Mouse (Mus musculus) lung, embryonic 14.5 days (tissue): ENCODE data around the gene Sirpa. TPM values are rescaled to one million over a fixed set of nuclear protein-coding genes. Genes with fewer than 3 reads are reported as not detected.

Experiments used
- ATAC-seq: fragments of 200-750 bp; cut with Nextera tagmentation; 2 replicates; pipeline ENCODE4 v1.8.0; 2017; ENCODE audit warnings: mild to moderate bottlenecking, moderate TSS enrichment, moderate library complexity; ENCODE audit not compliant: insufficient read depth
- DNase-seq: peaks from one replicate; pipeline ENCODE4 v3.0.0-alpha.2; 2015
- H3K27ac ChIP-seq: fragments of 300-500 bp; sonication (generic); 2 replicates; pipeline ENCODE4 v1.5.1; 2014; ENCODE audit warnings: low read depth, mild to moderate bottlenecking, moderate library complexity
- H3K27me3 ChIP-seq: fragments of 300-500 bp; sonication (generic); 2 replicates; pipeline ENCODE4 v1.6.1; 2014; ENCODE audit warnings: low read length, control low read depth; ENCODE audit not compliant: insufficient read depth
- H3K36me3 ChIP-seq: fragments of 300-500 bp; sonication (generic); 2 replicates; pipeline ENCODE4 v1.6.1; 2014; ENCODE audit warnings: control low read depth; ENCODE audit not compliant: insufficient read depth
- H3K4me1 ChIP-seq: fragments of 300-500 bp; sonication (generic); 2 replicates; pipeline ENCODE4 v1.6.1; 2014; ENCODE audit warnings: antibody characterized with exemption, control low read depth; ENCODE audit not compliant: insufficient read depth
- H3K4me2 ChIP-seq: fragments of 300-500 bp; sonication (generic); 2 replicates; pipeline ENCODE4 v1.6.1; 2014; ENCODE audit warnings: mild to moderate bottlenecking
- H3K4me3 ChIP-seq: fragments of 300-500 bp; sonication (generic); 2 replicates; pipeline ENCODE4 v1.5.1; 2014; ENCODE audit warnings: low read depth, low read length
- H3K9ac ChIP-seq: fragments of 300-500 bp; sonication (generic); 2 replicates; pipeline ENCODE4 v1.6.1; 2014
- H3K9me3 ChIP-seq: fragments of 300-500 bp; sonication (generic); 2 replicates; pipeline ENCODE4 v1.6.1; 2016; ENCODE audit warnings: low read depth, low read length, control low read depth
- CTCF ChIP-seq: IDR thresholded peaks from 2 replicates; pipeline ENCODE4 v1.5.1; 2016; ENCODE audit warnings: antibody characterized with exemption, low read depth
- WGBS: fragments of 180-500 bp; shearing (Covaris S2); extraction: QIAGEN DNeasy Blood & Tissue Kit; methylation state at CpG from one replicate; pipeline ENCODE4 v1.1.7; 2014; 5-methylcytosine and 5-hydroxymethylcytosine counted together
- polyA plus RNA-seq: library from polyadenylated mRNA; unstranded; fragments of >200 nt; fragmentation: Nextera tagmentation; extraction: Ambion mirVana; gene quantifications from 2 replicates; pipeline ENCODE4 v1.2.1, GENCODE M21; 2014

Sirpa gene
- polyA plus RNA-seq, 1 experiment from 2014 or later: 26.5 TPM

DNA sequence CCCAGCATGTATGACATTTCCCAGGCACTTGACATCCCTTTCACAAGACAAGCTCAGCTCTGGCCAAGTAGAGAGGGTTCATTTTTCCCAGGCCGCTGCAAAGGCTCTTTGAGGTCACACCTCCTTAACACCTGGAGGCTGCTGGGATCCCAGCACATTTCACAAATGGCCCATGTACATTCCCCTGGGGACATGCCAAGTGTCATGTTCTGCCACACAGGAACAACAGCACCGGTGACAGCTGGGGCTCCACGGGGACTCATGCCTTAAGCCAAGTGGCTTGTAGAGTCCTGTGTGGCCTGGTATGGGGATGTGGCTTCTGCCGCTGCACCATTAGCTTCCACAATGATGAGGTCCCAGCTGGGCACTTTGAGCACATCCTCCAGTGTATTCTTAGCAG lies 60.0 kb downstream of the Sirpa start:
- Histone ChIP-seq H3K4me1 (no peaks in the 10 kb centered on the region), H3K27me3 (no peaks in the 10 kb centered on the region), H3K27ac (no peak overlapping the region), H3K9ac (no peak overlapping the region), H3K36me3 (no peaks in the 10 kb centered on the region), H3K4me3 (no peak overlapping the region), H3K9me3 (no peaks in the 10 kb centered on the region), H3K4me2 (no peak overlapping the region)
- 51% methylated on average over 4 of the region's 4 CpGs for WGBS
- no peak for TF ChIP-seq CTCF
- ATAC-seq: no peak
- no peak for DNase-seq

- no peak overlapping the region for H3K27ac ChIP-seq
- no peak overlapping the region for H3K4me2 ChIP-seq
- ATAC-seq: no peak
- no peaks in the 10 kb centered on the region for H3K36me3 ChIP-seq
- no peak overlapping the region for H3K9ac ChIP-seq
- TF ChIP-seq CTCF: no peak
- DNase-seq: no peak
- WGBS: 73% methylated on average over 2 of the region's 2 CpGs
- H3K4me3 ChIP-seq: no peak overlapping the region
- H3K4me1 ChIP-seq: no peaks in the 10 kb centered on the region
- H3K9me3 ChIP-seq: no peaks in the 10 kb centered on the region
- no peaks in the 10 kb centered on the region for H3K27me3 ChIP-seq
Measured at GRCm38 (mm10) chr2:129653632-129654031, 61.0 kb downstream of the Sirpa start.

DNA sequence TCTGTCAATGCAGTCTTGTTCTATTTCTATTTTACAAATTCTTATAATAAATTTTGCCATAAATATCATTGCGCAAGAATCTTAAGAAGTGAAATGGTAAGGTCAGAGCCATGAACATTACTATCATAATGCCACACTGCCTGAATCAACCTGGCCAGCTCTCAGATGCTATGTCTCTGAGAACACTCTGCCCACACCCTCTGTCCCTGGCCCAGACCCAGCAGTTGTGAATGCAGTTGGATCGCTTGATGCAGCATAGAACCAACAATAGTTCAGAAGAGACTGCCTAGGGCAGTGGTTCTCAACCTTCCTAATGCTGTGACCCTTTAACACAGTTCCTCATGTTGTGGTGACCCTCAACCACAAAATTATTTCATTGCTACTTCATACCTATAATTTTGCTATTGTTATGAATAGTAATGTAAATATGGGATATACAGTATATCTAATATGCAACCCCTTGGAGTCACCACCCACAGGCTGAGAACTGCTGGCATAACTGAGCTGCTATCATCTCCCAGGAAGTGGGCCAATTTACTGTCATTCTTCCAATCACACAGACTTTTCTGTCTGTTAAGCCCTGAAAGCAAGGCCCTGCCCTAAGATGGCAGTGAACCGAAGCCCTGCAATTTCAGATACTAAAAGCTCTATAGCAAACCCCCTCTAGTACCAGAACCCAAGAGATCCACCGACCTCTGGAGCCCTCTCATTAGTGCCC lies 61.8 kb downstream of the Sirpa start:
- DNase-seq: no peak
- Histone ChIP-seq H3K9me3 (no peaks in the 10 kb centered on the region), H3K4me1 (no peaks in the 10 kb centered on the region), H3K9ac (no peak overlapping the region), H3K4me3 (no peak overlapping the region), H3K4me2 (no peak overlapping the region), H3K36me3 (no peaks in the 10 kb centered on the region), H3K27ac (no peak overlapping the region), H3K27me3 (no peaks in the 10 kb centered on the region)
- 81% methylated on average over 4 of the region's 4 CpGs for whole genome bisulfite sequencing
- TF ChIP-seq CTCF: no peak
- no peak for ATAC-seq

DNA sequence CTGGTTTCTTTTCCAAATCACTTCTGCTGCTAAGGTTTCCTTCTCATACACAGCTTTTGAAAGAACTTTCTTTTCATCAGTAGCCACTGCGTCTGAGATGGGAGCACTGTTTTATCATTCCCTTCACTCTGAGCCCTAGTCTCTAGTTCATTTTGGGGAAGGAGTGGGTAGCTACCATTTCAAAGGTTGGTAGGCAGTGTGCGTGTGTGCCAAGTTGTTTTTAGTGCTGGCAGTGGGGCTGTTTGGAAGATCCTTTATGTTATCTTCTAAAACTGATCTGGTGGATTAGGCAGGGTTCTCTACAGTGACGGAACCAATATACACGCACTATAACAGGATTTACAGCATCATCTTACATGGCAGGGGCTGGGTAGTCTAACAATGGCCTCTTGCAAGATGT lies 62.4 kb downstream of the Sirpa start:
- no peak overlapping the region for H3K9ac ChIP-seq
- no peak overlapping the region for H3K4me3 ChIP-seq
- H3K4me2 ChIP-seq: no peak overlapping the region
- DNase-seq: no peak
- ATAC-seq: no peak
- 79% methylated on average over 4 of the region's 4 CpGs for WGBS
- no peak for TF ChIP-seq CTCF
- no peaks in the 10 kb centered on the region for H3K27me3 ChIP-seq
- no peaks in the 10 kb centered on the region for H3K36me3 ChIP-seq
- H3K9me3 ChIP-seq: no peaks in the 10 kb centered on the region
- H3K27ac ChIP-seq: no peak overlapping the region
- H3K4me1 ChIP-seq: no peaks in the 10 kb centered on the region

DNA sequence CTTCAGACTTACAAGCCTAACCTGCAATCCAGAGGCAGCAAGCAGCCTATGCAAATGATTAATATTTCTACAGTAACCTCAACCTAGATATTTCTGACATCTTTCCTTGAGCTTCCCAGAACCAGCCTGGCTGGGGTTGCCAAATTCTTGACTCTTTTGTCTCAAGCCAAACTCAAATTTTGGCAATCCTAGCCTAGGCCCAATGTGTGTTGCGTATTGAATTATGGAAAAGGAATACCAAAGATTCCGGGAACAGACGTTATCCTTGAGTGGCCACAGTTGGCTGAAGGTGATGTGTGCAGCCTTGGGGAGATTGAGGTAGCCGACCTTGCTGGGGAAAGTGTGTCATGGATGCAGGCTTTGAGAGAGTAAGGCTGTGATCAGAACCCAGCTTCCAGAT lies 66.2 kb downstream of the Sirpa start:
- H3K9me3 ChIP-seq: no peaks in the 10 kb centered on the region
- no peak for TF ChIP-seq CTCF
- no peak overlapping the region for H3K9ac ChIP-seq
- no peaks in the 10 kb centered on the region for H3K27me3 ChIP-seq
- DNase-seq (no peak), ATAC-seq (no peak)
- no peaks in the 10 kb centered on the region for H3K4me1 ChIP-seq
- no peak overlapping the region for H3K4me3 ChIP-seq
- H3K36me3 ChIP-seq: no peaks in the 10 kb centered on the region
- no peak overlapping the region for H3K4me2 ChIP-seq
- WGBS: 80% methylated on average over 4 of the region's 4 CpGs
- no peak overlapping the region for H3K27ac ChIP-seq

GRCm38 (mm10) chr2:129660020-129660419 lies 67.4 kb downstream of the Sirpa start:
- no peak overlapping the region for H3K9ac ChIP-seq
- H3K36me3 ChIP-seq: no peaks in the 10 kb centered on the region
- DNase-seq: peak; percentile 16
- H3K4me3 ChIP-seq: no peak overlapping the region
- no peak for ATAC-seq
- no peaks in the 10 kb centered on the region for H3K27me3 ChIP-seq
- H3K4me2 ChIP-seq: no peak overlapping the region
- TF ChIP-seq CTCF: peak; percentile 31; the same call in 1 of the 2 replicates
- H3K27ac ChIP-seq: no peak overlapping the region
- no peaks in the 10 kb centered on the region for H3K9me3 ChIP-seq
- WGBS: 61% methylated on average over 6 of the region's 6 CpGs
- H3K4me1 ChIP-seq: no peaks in the 10 kb centered on the region

- Histone ChIP-seq H3K4me1 (no peaks in the 10 kb centered on the region), H3K27ac (no peak overlapping the region), H3K9ac (no peak overlapping the region), H3K9me3 (no peaks in the 10 kb centered on the region), H3K27me3 (no peaks in the 10 kb centered on the region), H3K36me3 (no peaks in the 10 kb centered on the region), H3K4me3 (no peak overlapping the region), H3K4me2 (no peak overlapping the region)
- DNase-seq: peak; percentile 56
- no peak for TF ChIP-seq CTCF
- WGBS: 53% methylated on average over 4 of the region's 4 CpGs
- ATAC-seq: no peak
Measured at GRCm38 (mm10) chr2:129662484-129662883, 69.8 kb downstream of the Sirpa start.
